Mouse (Mus musculus) erythroblast, adult 5-6 weeks (primary cell): ENCODE data around the gene Apba3. TPM values are rescaled to one million over a fixed set of nuclear protein-coding genes. Genes with fewer than 3 reads are reported as not detected.
A peak's percentile ranks its signal among the peaks of the same experiment; 100 is the strongest.

ENCODE experiments used
- ATAC-seq: replicated peaks from 2 replicates; pipeline ENCODE4 v1.8.0; 2016; ENCODE audit warnings: moderate number of reproducible peaks, mild to moderate bottlenecking, moderate TSS enrichment, inconsistent platforms; ENCODE audit not compliant: poor library complexity, low FRiP score, severe bottlenecking
- total RNA-seq, 2 experiments: library from RNA; stranded (forward) in 1 of 2; stranded (reverse) in 1 of 2; fragments of 150-400 nt in 1 of 2; fragments of 200-764, 138-1000 nt in 1 of 2; gene quantifications; 2 replicates each; pipeline versions ENCODE4 v1.2.3 to v1.2.4; 2015 to 2017; ENCODE audit warnings: low replicate concordance in 2 of 2

Gene Apba3
- total RNA-seq, 2 experiments from 2014 or later = 4.4 to 10.8 TPM

DNA sequence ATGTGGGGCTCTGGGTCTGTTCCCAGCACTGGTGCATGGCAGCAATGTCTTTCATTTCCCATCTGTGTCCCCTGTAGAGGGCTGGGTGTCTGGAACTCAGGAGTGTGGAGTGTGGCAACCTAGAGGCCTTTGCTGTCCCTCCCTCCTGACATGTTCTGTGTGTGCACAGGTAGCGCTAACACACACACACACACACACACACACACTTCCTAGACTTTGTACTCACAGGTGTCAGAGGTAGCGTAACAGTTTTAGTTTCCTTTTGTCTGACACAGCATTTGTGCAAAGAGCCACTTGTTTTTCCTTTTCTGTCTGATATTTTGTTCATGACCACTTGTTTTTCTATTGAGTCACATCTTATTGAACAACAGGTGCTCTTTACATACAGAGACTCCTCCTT lies 19.0 kb upstream of the Apba3 start:
- no peak for ATAC-seq

DNA sequence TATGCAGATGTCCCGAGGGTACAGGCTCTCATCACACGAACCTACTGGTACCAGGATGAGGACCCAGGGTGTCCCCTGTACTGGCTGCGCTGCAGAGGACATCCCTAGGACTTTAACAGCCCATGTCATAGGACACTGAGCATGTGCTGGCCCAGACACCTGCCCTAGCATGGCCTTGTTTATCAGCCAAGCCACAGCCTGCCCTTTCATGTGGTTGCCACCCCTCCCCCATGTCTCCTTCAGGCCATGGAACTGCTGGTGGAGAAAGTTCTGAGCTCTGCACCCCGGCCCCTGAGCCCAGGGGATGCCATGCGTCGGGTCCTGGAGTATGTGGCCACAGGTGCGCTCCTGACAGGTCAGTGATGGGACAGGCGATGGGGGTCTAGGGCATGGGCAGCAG lies 17.3 kb upstream of the Apba3 start:
- no peak for ATAC-seq

DNA sequence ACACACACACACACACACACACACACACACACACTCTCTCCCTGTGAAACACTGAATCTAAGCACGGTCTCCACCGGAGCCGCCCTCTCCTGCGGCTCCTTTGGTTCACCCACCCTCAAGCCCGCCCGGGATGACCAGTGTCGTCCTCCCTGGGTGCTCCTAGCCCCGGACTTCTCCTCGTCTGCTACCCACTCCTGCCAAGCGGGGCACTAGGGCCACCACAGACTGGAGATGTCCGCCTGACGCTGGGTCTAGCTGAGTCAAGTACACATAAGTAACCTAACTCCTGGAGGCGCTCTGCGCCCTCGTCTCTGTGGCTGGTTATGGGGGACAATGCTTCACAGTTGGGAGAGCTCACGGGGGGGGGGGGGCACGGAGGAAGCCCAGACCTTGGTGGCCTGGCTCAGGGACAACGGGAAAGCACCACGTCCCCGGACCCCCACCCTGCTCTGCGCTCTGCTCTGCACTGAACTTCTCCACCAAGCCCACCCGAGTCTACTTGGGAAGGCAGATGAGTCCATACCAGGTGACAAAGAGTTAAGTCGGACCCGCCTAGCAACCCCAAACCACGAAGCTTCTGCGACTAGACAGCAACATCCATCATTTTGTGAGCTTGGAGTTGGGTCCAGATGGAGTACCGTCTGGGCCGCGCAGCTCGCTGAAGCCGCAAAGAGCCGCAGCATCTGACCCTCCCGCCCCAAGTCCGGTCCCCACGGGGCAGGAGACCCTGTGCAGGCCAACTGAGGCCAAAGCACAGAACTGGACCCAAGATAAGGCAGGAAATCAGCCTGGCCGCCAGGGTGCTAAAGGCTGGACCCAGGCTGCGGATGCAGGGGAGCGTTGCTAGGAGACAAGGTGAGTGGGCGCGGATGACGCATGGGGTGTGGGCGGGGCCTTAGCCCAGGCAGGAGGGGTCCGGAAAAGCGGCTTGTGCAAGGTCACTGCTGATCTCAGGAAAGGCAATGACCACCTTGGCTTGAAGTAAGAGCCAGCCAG lies 14.0 kb upstream of the Apba3 start, which contains the start of gene Matk:
Matk (plus strand) TSS at position 512 of the 996 bp plus-strand sequence.
- no peak for ATAC-seq

DNA sequence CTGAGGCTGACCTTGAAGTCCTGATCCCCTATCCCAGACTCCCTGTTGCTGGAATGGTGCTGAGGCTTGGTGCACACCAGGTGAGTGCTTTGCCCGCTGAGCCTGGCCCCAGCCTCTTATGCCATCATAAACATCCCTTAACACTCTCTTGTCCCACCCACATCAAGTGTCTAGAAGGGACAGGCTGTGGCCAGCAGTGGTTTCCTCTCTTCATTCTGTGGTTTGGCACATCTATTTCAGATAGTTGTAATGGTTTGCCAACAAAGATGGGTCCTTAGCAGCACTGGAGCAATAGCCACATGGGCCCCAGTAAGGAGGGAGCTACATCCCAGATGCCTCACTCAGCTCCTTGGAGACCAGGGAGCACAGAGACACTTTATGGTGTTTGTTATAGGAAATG lies 11.9 kb upstream of the Apba3 start:
- ATAC-seq = no peak

DNA sequence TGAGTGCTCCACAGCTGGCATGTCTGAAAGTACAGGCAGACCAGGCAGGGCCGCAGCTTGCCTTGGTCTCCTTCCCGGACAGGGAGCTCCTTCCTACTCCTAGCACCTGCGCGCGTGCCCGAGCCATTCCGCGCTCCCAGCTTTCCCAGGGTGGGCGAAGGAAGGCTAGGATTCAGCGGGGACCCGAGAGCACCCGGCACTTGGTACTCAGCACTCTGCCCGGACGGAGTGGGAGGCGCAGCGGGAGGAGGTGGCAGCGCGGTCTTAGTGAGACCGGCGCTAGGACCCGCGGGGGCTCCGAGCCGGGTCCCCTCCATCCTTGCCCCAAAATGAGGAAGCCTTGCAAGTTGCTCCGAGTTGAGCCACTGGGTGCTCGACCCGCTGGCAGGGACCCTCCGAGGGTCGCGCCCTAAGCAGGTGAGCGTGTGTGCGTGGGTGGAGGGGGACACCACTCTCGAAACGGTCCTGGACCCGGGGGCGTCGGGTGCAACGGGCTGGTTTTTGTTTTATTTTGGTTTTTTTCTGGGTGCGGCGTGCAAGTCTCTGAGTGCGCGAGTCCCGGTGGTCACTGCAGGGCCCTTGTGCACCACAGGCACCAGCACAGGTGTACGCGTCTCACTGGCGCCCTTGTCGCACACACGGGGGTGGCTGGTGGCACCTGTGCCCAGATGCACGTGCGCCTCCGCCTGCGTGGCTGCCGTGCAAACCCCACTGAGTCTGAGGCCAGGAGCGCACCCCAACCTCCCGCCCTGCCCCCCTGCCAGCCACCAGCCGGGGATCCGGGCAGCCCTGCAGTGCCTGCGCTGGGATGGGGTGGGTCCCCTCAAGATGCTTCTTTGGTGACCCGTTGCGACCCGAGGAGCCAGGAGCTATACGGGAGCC lies 9.4 kb upstream of the Apba3 start:
- no peak for ATAC-seq

DNA sequence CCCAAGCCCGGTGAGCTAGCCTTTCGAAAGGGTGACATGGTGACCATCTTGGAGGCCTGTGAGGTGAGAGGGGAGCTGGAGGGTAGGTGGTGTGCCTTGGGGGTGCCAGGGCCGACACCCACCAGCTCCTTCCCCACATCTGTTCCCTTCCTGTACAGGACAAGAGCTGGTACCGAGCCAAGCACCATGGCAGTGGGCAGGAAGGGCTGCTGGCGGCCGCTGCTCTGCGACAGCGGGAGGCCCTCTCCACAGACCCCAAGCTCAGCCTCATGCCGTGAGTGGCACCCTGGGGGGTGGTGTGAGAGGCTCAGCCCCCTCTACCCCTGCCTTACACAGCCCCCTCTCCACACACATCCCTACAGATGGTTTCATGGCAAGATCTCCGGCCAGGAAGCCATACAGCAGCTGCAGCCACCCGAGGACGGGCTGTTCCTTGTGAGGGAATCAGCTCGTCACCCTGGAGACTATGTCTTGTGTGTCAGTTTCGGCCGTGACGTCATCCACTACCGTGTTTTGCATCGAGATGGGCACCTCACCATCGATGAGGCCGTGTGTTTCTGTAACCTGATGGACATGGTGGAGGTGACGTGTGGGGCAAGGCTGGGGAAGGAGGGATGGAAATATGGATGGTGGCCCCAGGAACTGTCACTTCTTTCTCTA lies 7.4 kb upstream of the Apba3 start:
- ATAC-seq = no peak

DNA sequence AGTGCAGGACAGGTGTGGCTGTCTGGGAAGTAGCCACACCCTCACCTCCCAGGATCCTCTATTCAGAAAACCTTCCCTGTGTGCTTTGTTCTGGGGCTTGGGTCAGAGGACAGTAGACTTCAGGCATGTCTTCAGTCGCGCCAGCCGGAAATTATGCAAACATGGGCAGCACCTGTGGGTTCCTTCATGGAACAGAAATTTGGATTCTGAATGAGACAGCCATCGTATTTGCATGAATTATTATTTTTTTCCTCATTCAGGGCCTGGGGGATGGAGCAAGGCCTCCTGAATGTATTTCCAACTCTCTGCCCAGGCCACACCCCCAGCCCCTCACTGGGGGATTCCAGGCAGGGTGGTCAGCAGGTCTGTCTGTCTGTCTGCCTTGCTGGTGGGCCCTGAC lies 5.7 kb upstream of the Apba3 start:
- ATAC-seq = no peak

DNA sequence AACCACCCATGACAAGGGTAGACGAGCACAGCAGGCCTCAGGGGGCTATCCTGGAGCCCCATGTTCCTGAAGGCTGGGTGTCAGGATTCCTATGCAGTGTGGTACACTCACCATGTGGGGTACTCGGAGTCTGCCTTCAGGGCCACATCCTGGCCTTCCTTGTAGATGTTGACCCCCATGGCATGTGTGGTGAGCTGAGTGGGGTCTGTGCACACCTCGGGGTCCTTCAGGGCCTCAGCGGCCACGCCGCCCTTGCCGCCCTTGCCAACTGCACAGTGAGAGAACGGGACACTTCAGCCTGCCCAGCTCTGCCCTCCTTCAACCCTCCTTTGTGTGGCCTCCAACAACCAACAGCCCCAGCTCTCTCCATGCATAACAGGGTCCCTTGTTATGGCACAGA lies 1.2 kb upstream of the Apba3 start:
- no peak for ATAC-seq

DNA sequence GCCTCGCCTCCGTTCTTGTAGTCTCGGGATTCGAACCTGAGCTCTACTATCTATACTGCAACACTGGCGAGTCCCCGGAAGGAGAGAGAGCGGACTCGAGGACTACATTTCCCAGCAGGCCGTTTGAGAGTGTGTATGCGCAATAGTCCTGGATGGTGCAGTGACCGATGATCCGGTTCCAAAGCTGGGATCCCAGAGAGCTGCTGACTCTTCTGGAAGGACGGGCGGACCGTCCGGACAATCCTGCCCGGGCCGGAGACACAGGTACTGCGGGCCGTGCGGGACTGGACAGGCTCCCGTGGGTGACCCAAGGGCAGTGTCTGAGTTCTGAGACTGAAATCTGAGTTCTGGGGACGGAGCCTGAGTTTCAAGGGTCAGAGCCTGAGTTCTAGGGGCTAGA lies 1.3 kb downstream of the Apba3 start:
- peak; percentile 42 for ATAC-seq

DNA sequence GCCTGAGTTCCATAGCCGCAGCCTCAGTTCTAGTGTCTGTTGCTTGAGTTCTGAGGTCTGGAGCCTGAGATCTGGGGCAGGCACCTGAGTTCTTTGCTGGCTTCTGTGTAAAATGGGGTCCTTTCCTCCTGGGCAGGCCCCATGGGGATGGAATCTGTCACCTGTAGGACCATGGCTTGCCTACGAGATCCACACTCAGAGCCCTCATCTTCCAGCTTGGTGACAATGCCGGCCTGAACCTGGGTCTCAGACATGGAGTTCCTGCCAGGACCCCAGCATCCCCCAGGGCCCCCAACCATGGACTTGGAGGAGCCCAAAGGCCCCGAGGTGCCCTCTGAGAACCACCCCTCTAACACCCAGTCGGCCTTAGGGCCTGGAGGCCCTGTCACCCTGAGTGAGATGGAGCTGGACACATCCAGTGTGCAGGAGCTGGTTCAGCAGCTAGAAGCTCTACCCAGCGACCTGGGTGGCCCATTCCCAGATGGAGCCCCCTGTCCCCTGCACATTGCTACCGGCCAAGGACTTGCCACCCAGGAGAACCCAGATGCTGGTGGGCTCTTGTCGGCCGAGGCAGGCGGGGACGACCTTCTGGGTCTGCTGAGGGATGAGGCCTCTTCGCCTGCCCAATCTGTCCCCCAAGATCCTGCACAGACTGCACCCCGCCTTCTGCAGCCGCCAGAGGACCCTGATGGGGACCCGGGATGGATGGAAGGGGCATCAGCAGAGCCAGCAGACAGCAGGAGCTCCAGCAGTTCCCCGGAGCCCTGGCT lies 2.1 kb downstream of the Apba3 start:
- ATAC-seq = no peak

DNA sequence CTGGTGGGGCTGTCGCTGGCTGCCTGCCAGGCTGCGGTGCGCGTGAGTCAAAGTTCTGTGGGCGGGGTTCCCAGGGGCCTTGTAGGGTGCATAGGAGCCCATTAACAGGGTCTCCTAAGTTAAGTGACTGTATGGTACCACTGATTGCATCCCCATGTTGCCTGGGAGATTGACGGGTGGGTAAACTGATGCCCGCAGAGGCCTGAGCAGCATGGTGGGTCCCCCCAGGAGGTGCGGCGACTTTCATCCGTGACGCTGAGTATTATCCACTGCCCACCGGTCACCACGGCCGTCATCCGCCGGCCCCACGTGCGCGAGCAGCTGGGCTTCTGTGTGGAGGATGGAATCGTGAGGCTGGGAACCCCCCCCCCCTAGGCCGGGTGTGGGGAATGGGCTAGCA lies 5.6 kb downstream of the Apba3 start:
- ATAC-seq = no peak

DNA sequence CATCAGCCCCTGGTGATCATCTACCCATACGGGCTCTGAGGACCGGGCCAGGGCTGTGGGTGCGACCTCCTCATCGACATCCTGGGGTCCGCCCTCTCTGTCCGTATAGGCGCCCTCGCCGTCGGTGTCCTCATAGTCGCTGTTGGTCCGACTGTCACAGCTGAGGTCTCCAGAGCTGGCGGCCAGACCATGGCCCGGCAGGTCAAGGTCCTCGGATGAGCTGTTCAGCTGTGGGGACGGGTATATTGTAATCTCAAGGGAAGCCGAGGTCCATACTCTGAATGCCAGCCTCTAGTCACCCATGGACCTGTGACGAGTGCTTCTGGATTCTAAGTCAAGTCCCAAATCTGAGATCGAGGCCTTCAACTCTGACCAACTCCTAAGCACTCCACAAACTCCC lies 7.1 kb downstream of the Apba3 start:
- ATAC-seq = no peak

DNA sequence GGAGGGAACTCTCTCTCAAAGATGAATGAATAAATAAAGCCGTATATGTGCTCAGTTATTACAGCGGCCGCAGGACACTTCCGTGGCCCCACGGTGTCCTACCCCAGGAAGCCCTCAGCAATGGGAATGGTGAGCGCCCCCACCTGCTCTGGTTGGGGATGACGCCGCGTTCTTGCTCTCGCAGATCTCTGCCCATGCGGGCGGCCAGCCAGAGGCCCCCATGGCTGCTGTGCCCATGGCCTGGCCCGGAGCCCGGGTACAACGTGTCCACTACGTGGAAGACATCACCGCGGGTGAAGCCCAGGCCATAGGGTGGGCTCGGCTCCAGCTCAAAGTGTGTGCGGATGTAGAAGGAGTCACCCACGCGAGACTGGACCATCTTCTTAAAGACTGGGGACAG lies 10.9 kb downstream of the Apba3 start:
- no peak for ATAC-seq

DNA sequence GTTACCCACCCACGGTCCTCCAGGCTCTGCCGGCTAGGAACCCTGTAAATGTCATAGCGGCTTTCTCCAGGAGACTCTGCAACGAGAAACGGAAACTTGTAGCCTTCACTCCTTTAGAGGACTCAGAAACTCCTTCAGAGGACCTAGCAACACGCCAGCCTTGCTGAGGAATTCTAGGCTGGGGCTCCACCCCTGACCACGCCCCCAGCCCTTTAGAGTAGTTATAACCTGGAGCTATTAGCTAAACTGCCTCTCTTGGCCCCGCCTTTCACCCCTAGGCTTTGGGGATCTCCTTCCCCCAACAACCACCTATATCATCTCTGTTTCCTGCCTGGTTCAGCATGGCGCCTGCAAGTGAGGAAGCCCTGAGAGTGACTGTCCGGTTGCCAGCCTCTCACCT lies 12.7 kb downstream of the Apba3 start:
- ATAC-seq = no peak

DNA sequence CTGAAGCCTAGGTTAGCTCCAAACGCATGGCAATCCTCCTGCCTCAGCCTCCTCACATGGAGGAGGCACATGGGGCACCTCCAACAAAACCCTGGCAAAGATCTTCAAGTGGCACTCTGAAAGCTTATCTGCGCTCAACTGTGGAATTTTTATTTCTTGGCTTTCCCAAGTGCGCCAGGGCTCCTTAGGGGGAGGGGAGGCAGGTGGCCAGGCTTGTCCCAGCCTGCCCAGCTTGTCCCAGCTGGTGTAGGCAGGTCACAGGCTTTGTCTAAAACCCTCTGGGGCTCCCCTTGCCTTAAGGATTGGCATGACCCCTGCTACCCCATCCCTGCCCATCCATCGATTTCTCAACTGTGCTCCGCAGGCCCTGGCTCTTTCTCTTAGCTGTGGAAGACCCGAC lies 17.4 kb downstream of the Apba3 start:
- ATAC-seq = no peak

DNA sequence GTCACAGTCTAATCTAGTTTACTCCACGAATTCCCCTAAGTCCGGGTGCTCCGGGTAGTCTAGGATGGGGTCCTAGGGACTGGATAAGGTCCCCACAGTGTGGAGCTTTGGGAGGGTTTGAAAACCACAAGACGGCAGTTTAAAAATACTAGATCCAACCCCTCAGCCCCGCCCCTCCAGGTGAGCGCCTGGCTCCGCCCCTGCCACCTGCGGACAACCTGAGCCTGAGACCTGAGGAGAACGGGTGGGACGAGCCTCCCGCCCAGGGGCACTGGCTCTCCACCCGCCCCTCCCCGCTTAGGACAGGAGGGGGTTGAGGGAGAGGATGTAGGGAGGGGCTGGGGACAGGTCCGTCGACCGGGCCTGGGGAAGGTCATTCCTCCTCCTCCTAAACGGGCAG lies 18.0 kb downstream of the Apba3 start:
- no peak for ATAC-seq

DNA sequence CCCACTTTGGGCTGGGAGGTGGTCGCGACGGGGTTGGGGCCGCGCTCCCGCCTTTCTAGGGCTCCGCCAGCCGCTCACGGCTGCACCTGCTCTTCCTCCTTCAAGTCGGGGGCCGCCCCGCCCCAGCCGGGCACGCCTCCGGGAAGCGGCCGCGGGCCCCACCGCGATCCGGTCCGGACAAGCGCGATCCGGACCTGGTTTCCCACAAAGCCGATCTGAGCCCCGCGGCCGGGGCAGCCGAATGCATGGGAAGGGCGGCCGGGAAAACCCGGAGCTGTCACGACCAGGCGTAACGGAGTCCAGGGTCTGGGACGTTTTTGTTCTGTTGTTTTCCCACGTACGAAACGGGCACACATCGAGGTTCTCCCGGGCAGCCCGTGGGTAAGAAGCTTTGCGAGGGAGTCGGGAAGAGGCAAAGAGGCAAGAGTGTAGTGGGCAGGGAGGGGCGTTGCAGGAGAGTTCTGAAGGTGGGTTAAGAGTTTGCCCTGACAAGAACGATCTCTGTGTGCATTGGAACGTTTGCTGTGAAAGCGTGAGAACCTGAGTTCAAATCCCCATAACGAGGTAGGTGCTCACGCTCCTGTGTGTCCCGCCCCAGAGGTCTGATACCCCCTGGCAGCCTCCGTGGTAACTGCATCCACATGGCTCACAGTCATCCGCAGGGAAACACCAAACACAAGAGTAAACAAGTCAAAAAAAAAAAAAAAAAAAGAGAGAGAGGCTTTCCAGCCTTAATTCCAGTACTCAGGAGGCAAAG lies 19.1 kb downstream of the Apba3 start:
- peak; percentile 41; the same call in 1 of the 2 replicates for ATAC-seq

DNA sequence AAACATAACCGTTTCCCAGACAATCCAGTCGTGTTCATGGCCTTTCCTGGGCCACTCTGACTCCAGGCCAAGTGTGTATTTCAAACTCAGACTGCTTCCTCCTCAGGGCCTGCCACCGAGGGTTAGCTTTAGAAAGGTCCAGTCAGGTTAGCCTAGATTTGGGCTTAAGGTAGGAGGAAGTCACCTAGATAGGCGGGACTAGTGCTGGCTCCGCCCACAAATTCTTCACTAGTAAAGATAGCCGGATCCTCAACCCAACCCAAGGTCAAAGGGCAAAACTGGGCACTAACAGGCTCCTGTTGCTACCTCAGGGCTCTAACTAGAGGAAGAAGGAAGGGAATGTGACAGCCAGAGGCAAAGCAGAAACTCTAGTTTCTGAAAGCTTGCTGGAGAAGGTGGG lies 19.8 kb downstream of the Apba3 start:
- no peak for ATAC-seq
